Mouse (Mus musculus) CD4-positive naive resting alpha-beta T cell, adult 57 days (primary cell): Measurements from ENCODE around the gene Rfxank. TPM values are rescaled to one million over a fixed set of nuclear protein-coding genes. Genes with fewer than 3 reads are reported as not detected.

ENCODE experiments used
- total RNA-seq: library from RNA; stranded (reverse); gene quantifications from one replicate; pipeline ENCODE4 v1.2.4, GENCODE M21; 2023

Rfxank gene
- 30.7 TPM for total RNA-seq

DNA sequence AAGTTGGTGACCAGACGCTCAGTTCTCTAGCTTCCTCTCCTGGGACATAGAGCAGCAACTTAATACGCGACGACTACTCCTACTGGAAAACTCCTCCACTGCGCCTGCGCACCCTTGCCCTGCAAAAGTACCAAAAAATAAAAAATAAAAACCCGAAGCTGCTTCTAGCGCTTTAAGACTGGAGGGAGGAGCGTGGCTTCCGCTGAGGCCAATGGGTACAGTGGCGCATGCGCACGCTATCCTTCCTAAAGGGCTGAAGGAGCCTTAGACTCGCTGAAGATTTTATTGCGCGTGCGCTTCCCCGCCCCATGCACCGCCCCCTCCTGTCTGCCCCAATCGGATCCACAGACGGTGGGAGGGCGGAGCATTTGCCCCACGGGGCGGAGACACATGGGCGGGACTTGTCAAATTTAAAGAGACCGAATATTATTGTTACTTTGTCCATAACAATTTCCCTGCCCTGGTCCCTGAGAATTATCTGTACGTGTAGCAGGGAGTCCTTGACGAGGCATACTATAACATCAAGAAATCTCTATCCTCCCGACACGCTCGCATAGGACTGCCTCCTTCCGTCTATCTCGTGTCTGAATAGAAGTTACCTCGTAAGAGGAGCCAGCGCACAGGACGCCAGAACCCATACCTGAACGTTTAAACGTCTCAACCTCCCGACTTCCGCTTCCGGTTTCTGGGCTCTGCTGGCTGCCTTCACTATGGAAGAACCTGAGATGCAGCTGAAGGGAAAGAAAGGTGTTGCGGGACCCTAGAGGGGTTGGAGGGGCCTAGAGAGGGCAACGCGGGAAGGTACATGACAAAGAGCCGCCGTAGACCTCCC is at the start of gene Rfxank, which contains the start of the genes Borcs8 and Mef2b:
Gene Rfxank (minus strand): TSS at position 129 of the 832 bp plus-strand sequence.
Gene Borcs8 (plus strand): TSS at position 474 of the 832 bp plus-strand sequence.
Gene Mef2b (plus strand): TSS at position 686 of the 832 bp plus-strand sequence.

DNA sequence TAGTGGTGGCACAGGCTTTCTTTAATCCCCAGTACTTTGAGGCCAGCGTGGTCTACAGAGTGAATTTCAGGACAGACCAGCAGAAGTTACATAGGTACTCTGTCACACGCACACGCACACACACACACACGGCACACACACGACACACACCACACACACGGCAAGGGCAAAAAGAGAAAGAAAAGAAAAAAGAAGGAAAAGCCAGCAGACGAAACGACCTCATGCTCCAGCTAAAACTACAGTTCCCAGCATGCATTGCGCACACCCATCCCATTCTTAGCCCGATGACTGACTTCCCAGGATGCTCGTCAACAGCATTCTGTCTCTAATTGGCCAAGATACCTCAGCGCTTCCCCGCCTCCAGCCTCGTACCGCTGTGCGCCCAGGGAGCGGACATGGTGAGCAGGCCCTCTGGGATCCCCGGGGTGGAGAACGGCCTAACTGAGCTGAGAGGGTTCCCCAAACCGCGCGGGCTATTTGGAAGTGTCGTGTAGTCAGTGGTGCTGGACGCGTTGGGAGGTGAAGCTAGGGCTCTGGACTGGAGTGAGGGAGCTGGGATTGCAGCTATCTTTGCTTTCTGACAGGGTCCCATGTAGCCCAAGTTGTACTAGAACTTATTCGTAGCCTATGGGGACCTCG is 33.2 kb upstream of the Rfxank start, which contains the start of gene Tmem161a:
Gene Tmem161a (plus strand): TSS at position 314 of the 639 bp plus-strand sequence.

DNA sequence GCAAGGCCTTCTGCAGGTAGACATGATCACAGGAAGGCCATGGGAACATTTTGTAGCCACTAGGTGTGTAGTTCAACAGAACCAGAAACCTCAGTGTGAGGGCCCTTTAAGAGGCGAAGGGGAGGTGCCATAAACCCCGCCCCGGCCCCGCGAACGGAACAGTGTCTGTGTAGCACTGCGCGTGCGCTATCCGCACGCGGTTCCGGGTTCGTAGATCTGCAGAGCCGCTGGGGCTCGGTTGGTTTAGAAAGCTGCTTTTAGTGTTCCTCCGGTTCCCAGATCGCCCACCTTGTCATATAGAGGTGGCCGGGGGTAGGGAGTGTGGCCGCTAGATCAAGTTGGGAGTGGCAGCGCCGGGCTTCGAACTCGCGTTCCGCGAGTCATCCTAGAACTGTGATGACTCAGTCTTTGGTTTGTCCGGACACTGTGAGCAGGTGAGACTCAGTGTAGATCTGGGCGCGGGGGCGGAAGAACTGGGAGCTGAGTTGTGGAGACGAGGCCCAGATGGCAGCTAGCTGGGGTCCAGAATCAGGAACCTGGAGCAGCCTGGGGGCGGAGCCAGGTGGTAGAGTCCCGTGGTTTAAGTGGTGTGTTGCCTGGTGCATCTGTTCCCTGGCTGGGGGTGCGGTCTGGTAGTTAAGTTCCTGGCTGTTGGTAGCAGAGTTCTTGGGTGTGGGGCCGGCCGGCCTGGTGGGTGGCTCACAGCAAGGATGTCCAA is 7.6 kb downstream of the Rfxank start, which contains the start of gene Nr2c2ap:
Gene Nr2c2ap (plus strand): TSS at position 168 of the 718 bp plus-strand sequence.

DNA sequence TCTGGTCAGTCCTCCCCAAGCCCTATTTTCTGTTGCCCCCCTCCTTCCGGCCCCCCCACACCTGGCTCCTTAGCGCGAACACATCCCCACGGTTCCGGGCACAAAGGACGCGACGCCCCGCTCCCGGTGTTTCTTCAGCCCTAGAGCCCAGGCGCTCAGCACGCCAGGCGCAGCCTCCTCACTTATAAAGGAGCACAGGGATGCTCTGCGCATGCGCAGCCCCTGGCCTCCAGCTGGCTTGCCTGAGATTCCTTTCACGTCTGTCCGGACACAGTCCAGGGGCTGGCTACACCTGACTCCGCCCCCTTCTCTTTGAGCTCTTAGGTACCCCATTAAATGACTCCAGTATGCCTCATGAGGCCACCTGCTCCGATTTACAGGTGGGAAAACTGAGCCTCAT is 18.3 kb downstream of the Rfxank start, which contains the start of gene Ncan:
Gene Ncan (minus strand): TSS at position 207 of the 400 bp plus-strand sequence.

DNA sequence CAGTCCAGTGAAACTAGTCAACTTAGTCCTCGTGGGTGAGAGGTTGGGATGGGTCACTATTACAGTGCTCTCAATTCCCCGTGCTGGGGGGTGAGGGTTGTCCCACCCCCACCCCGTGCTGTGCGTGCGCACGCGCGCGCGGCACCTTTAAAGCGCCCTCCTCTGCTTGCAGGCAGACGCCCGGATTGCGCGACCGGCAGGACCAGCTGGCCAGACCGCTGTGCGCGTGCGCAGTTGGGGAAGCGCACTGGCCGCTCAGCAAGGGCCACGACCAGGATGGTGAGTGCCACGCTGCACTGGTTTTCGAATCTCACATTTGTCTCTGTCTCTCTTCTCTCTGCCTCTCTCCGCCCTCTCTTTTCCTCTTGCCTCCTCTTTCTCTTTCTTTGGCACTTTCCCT is 55.7 kb downstream of the Rfxank start, which contains the start of gene Hapln4:
Gene Hapln4 (plus strand): TSS at position 173 of the 400 bp plus-strand sequence.

Other genes with a start within 250 kb of the Rfxank start
- gene Tssk6, start 237.0 kb downstream of the Rfxank start, total RNA-seq = 0.89 TPM
- gene Ndufa13, start 236.6 kb downstream of the Rfxank start, total RNA-seq = 52.0 TPM
- 2.8 TPM for gene Yjefn3, start 236.4 kb downstream of the Rfxank start, total RNA-seq
- gene Gatad2a, start 142.8 kb downstream of the Rfxank start, total RNA-seq = 90.5 TPM
- gene Mau2, start 96.4 kb downstream of the Rfxank start, total RNA-seq = 137 TPM
- 50.6 TPM for gene Sugp1, start 96.3 kb downstream of the Rfxank start, total RNA-seq
- gene Tm6sf2, start 66.2 kb downstream of the Rfxank start, total RNA-seq = not detected
- gene Hapln4, start 55.7 kb downstream of the Rfxank start, total RNA-seq = not detected
- not detected for gene Ncan, start 18.3 kb downstream of the Rfxank start, total RNA-seq
- 33.8 TPM for gene Nr2c2ap, start 7.8 kb downstream of the Rfxank start, total RNA-seq
- 52.4 TPM for gene Borcs8, start 345 bp upstream of the Rfxank start, total RNA-seq
- 5.2 TPM for gene Mef2b, start 557 bp upstream of the Rfxank start, total RNA-seq
- gene Tmem161a, start 33.2 kb upstream of the Rfxank start, total RNA-seq = 55.5 TPM
- 11.7 TPM for gene Slc25a42, start 73.2 kb upstream of the Rfxank start, total RNA-seq
- gene Sugp2, start 95.1 kb upstream of the Rfxank start, total RNA-seq = 65.2 TPM
- gene Armc6, start 95.3 kb upstream of the Rfxank start, total RNA-seq = 12.2 TPM
- gene Homer3, start 143.7 kb upstream of the Rfxank start, total RNA-seq = 6.7 TPM
- gene Ddx49, start 163.3 kb upstream of the Rfxank start, total RNA-seq = 85.5 TPM
- 98.9 TPM for gene Cope, start 163.4 kb upstream of the Rfxank start, total RNA-seq
- not detected for gene Cers1, start 176.6 kb upstream of the Rfxank start, total RNA-seq
- not detected for gene Gdf1, start 190.7 kb upstream of the Rfxank start, total RNA-seq
- 89.0 TPM for gene Upf1, start 214.1 kb upstream of the Rfxank start, total RNA-seq
- 0.83 TPM for gene Comp, start 234.4 kb upstream of the Rfxank start, total RNA-seq